Mouse (Mus musculus) inflammation-experienced regulatory T-cells, adult 6 months (primary cell): ENCODE data around the gene Gm20741. TPM values are rescaled to one million over a fixed set of nuclear protein-coding genes. Genes with fewer than 3 reads are reported as not detected.

Source experiments
- ATAC-seq: one replicate; pipeline ENCODE4 v1.8.0; 2017
- polyA plus RNA-seq, 3 experiments: library from polyadenylated mRNA; unstranded; fragments of 100-300 nt; shearing (Covaris generic); gene quantifications; one replicate each; pipeline ENCODE4 v1.2.1; 2017

Gm20741 gene
- not detected for polyA plus RNA-seq

DNA sequence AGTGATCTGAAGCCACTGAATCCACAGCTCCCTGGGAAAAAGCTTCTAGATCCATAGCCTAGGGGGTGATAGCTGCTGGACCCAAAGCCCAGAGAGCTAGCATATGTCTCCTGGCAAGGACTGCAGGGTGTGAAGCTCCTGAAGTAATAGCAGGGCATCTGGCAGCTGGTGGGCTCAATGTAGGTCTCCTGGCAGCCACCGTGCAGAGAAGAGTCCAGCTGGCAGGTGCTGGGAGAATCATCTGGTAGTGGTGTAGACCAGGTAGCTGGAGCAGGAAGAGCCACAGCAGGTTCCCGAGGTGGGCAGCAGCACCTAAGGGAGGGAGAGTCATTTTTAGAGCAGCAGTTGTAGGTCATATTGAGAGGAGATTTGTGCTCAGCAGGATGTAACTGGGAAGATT lies at the start of gene Gm20741:
Gene Gm20741 (minus strand): TSS at position 394 of the 400 bp plus-strand sequence.
- ATAC-seq: no peak

DNA sequence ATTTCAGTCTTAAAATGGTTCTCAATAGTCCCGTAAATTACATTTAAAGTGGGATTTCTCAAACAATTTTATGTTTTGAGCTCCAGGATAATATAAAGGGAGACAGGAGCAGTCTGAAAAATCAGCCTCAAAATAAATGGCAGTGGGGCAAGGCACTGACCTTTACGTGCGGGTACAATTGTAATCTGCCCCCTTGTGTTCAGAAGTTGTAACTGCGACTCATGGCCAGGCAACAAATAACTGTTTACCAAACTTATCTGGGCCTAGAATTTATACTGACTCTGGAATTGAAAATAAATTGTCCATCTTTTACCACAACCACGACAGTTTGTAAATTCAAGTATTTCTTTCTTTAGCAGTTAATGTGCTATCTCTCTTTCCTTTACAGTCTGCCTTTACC lies 39.4 kb upstream of the Gm20741 start:
- no peak for ATAC-seq

DNA sequence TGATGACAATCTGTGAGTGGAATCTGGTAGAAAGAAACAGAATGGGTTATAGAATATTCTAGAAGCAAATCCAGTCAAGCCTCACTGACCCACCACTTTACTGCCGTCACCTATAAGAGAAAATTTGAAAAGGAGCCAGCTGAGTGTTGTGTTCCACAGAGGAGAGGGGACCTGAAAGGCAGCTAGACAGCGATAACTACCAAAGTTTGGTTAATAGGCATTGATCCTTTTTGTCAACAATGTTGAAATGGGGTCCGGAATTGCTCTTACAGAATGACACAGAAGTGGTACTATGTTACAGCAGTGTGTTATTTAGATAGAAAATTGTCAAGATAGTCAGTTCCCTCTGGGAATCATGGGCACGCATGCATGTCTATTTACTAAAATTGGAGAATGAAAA lies 36.5 kb upstream of the Gm20741 start:
- no peak for ATAC-seq

DNA sequence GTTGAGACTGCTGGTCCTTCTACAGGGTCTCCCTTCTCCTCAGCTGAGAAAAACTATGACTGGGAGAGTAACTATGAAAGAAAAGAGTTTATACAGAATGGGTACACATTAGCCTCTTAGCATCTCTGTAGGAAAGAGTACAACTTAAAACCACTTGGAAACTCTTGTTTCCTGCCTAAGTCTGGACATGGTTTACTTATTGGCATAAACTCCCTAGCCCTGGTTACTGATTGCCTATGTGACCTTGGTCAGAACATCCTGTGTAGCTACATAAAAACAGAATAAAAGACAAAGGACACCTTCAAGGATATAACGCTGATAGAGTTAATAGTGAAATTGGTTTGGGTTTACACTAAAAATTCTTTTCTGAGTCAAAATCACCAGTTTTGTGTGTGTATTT lies 35.3 kb upstream of the Gm20741 start:
- no peak for ATAC-seq

DNA sequence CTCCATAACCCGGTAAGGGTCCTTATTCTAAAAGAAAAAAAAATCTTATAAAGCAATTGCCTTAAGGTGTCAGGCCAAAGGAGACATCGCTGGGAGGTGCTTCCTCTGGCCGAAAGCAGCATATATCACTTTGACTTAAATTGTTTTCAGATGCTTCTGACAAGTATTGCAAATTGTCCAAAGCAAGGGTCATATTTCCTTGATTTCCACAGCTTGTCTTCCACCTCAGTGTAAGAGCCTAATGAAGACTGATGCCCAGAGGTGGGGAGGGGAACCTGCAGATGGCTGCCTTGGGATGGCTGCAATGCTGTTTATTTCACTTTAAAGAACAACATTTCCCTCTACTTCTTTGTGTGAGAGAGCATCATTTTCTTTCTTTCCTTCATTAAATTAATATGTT lies 15.0 kb upstream of the Gm20741 start:
- no peak for ATAC-seq

DNA sequence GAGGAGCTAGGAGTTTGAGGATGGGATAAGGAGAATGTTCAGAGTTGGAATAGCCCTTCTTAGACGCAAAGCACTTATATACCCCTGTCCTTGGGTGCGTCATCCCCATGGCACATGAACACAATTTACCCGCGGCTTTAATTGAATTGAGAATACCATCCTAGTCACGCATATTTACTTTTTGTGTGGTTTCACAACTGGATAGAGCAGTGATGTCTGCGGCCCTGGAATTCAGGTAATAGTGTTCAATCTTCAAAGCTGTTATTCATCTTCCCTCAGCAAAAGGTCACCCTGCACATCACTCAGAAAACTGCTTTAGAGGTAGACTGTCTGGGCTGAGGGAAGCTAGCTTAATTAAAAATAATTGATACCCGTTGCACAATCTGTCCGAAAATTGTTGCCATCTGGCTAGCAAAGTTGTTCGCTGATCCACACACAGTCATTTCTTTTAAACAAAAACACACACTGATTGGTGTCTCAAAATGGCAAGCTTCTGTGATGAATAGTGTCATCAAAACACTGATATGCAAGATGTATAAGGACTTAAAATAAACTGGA lies 14.2 kb upstream of the Gm20741 start, which contains the start of gene Krtap14:
Gene Krtap14 (minus strand): TSS at position 51 of the 558 bp plus-strand sequence.
- ATAC-seq: no peak

DNA sequence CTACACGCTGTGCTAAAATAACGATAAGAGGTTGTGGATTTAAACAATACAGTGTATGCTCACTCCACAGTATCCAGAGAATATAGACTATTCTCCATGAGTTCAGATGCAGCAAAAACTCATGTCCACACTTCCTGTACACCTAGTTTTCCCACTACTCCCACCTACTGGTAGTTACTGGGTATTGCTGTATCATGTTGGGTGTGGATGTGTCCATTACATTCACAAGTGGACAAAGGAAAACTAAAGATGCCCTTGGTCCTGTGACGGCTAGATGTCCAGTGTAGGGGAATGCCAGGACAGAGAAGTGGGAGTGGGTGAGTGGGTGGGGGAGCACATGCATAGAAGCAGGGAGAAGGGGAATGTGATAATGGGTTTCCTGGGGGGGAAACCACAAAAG lies 11.7 kb upstream of the Gm20741 start:
- ATAC-seq: no peak

DNA sequence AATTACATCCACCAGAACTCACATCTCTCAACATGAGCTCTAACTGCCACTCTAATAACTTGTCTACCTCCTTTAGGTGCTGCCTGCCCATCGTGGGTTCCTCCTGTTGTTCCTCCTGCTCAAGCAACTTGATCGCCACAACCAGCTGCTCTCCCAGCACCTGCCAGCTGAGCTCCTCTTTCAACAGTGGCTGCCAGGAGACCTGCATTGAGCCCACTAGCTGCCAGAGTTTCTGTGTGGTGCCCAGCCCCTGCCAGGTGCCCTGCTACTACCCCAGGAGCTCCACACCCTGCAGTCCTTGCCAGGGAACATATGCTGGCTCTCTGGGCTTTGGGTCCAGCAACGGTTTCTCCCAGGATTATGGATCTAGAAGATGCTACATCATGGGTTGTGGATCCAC lies 8.0 kb upstream of the Gm20741 start, which contains the start of gene Krtap15:
Gene Krtap15 (plus strand): TSS at position 150 of the 400 bp plus-strand sequence.
- no peak for ATAC-seq

DNA sequence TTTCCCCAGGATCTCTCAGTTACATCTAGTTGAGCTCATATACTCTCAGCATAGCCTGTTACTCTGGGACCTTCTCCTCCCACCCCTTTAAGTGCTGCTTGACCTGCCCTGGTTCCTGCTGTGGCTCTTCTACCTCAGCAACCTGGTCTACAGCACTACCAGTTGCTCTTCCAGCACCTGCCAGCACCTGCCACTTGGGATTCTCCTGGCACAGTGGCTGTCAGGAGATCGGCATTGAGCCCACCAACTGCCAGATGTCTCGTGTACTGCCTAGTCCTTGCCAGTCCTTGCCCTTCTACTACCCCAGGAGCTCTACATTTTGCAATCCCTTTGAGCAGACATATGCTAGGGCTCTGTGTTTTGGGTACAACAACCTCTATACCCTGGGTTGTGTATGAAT lies 25.2 kb downstream of the Gm20741 start:
- ATAC-seq: no peak

DNA sequence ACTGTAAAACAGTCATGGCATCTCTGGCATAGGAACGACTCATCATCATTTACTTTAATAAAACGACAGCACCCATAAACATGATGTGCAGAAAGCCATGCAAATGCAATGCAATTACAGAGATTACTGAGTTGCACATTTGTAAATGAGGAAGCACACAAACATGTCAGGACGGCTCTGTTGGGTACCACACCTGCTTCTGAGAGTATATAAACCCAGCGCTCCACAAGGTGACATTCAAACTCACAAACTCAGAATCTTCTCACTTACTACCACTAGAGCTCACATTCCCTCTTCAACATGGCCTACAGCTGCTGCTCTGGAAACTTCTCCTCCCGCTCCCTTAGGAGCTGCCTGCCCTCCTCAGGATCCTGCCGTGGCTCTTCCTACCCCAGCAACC lies 34.4 kb downstream of the Gm20741 start, which contains the start of gene Gm5965:
Gene Gm5965 (plus strand): TSS at position 301 of the 400 bp plus-strand sequence.
- ATAC-seq: no peak

DNA sequence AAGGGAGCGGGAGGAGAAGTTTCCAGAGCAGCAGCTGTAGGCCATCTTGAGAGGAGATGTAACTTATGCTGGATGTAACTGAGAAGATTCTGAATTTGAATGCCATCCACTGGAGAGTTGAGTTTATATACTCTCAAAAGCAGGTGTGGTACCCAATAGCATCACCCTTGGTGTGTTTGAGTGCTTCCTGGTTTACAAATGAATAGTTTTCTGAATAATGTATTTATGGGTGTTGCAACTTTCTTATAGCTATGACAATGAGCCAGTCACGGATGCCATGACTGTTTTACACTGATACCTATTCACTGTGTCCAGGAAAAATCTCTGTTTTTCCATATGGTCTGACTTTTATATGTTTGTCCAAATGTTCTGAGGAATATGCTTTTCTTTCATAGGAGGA lies 37.9 kb downstream of the Gm20741 start, which contains the start of gene 2310057N15Rik:
Gene 2310057N15Rik (minus strand): TSS at position 101 of the 400 bp plus-strand sequence.
- ATAC-seq: no peak

Other genes with a start within 250 kb of the Gm20741 start
- gene Cldn8, start 249.0 kb downstream of the Gm20741 start, polyA plus RNA-seq: not detected
- not detected for gene Krtap24-1, start 199.9 kb downstream of the Gm20741 start, polyA plus RNA-seq
- not detected for gene 2310079G19Rik, start 184.6 kb downstream of the Gm20741 start, polyA plus RNA-seq
- gene Krtap26-1, start 164.4 kb downstream of the Gm20741 start, polyA plus RNA-seq: not detected
- gene Krtap27-1, start 140.5 kb downstream of the Gm20741 start, polyA plus RNA-seq: not detected
- not detected for gene 2310061N02Rik, start 104.3 kb downstream of the Gm20741 start, polyA plus RNA-seq
- gene Krtap13-1, start 83.4 kb downstream of the Gm20741 start, polyA plus RNA-seq: not detected
- gene Krtap13, start 60.6 kb downstream of the Gm20741 start, polyA plus RNA-seq: not detected
- not detected for gene 2310034C09Rik, start 53.4 kb downstream of the Gm20741 start, polyA plus RNA-seq
- gene 2310057N15Rik, start 38.0 kb downstream of the Gm20741 start, polyA plus RNA-seq: not detected
- gene Gm5965, start 34.3 kb downstream of the Gm20741 start, polyA plus RNA-seq: not detected
- gene Krtap15, start 8.0 kb upstream of the Gm20741 start, polyA plus RNA-seq: not detected
- not detected for gene Krtap14, start 13.9 kb upstream of the Gm20741 start, polyA plus RNA-seq
- not detected for gene Krtap19-1, start 57.2 kb upstream of the Gm20741 start, polyA plus RNA-seq
- gene Krtap19-2, start 62.0 kb upstream of the Gm20741 start, polyA plus RNA-seq: not detected
- gene Krtap19-3, start 65.8 kb upstream of the Gm20741 start, polyA plus RNA-seq: not detected
- gene Krtap19-4, start 72.9 kb upstream of the Gm20741 start, polyA plus RNA-seq: not detected
- gene Krtap19-5, start 84.2 kb upstream of the Gm20741 start, polyA plus RNA-seq: not detected
- gene Krtap19-9b, start 120.0 kb upstream of the Gm20741 start, polyA plus RNA-seq: not detected
- gene Krtap16-3, start 150.7 kb upstream of the Gm20741 start, polyA plus RNA-seq: not detected
- gene Krtap22-2, start 198.5 kb upstream of the Gm20741 start, polyA plus RNA-seq: not detected
- gene Gm10229, start 203.1 kb upstream of the Gm20741 start, polyA plus RNA-seq: not detected
- gene Krtap6-1, start 219.5 kb upstream of the Gm20741 start, polyA plus RNA-seq: not detected
- gene Gm10228, start 229.3 kb upstream of the Gm20741 start, polyA plus RNA-seq: not detected
- not detected for gene Krtap6-5, start 235.7 kb upstream of the Gm20741 start, polyA plus RNA-seq